Mouse (Mus musculus) ES-E14 (cell line): ENCODE results near the gene Gm428.
"Not testable (repeated sequence)": the region's sequence is repeated elsewhere in the genome, so short reads cannot be mapped to it uniquely, and the experiment has no call there.

Experiments used
- CHD2 ChIP-seq: IDR thresholded peaks from 2 replicates; pipeline ENCODE4 v1.6.1; 2014; ENCODE audit warnings: mild to moderate bottlenecking, low read depth, low read length, inconsistent platforms
- HCFC1 ChIP-seq: IDR thresholded peaks from 2 replicates; pipeline ENCODE4 v1.6.1; 2012; ENCODE audit warnings: low read length, inconsistent platforms, borderline replicate concordance; ENCODE audit not compliant: insufficient read depth
- MAFK ChIP-seq: IDR thresholded peaks from 2 replicates; pipeline ENCODE4 v1.6.1; 2014; ENCODE audit warnings: mild to moderate bottlenecking, low read depth, low read length, inconsistent platforms; ENCODE audit not compliant: insufficient read depth
- ZC3H11A ChIP-seq: IDR thresholded peaks from 2 replicates; pipeline ENCODE4 v1.6.1; 2012; ENCODE audit warnings: low read depth, mild to moderate bottlenecking, inconsistent platforms, low read length, borderline replicate concordance

GRCm38 (mm10) chr4:73661864-73662263 lies 21.5 kb upstream of the Gm428 start:
- TF ChIP-seq MAFK, ZC3H11A, CHD2, HCFC1: not testable (repeated sequence)
